Mouse (Mus musculus): ENCODE measurements around the gene Nr1d1. TPM values are rescaled to one million over a fixed set of nuclear protein-coding genes. Genes with fewer than 3 reads are reported as not detected.
A peak's percentile ranks its signal among the peaks of the same experiment; 100 is the strongest.

Gene Nr1d1
- polyA plus RNA-seq, 1 experiment from 2014 or later = 1.9 TPM

- 36% methylated on average over 5 of the region's 5 CpGs for WGBS
- ATAC-seq (ENCODE audit: low read depth) = no peak
These were observed 14.7 kb upstream of the Nr1d1 start for GRCm38 (mm10) chr11:98789824-98790223.

DNA sequence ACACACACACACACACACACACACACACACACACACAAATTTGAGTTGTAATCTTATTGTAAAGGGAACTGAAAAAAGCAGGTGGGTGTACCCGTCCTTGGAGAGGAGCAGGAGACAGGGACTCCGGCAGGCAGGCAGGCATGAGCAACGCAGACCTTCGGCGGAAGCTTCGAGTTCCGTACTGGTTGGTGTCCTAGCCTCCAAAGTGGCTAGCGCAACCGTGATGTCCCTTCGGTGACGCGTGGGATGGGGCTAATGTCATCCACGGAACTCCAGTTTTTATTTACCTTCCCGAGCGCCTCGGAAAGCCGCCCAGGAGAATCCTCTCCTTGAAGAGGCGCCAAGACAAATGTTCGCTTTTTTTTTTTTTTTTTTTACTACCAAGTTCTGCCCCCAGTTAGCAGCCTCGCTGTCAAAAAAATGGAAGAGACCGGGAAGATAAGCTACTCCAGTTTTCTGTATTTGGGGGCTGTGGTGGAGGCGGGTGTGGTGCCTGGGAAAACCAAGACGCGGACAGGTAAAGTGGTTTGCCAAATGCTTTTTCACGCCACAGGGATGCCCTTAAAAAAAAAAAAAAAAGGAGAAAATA, 14.2 kb upstream of the Nr1d1 start:
- ATAC-seq (ENCODE audit: low read depth) = no peak
- peaks cover 39% of the 10 kb centered on the region for H3K4me1 ChIP-seq (ENCODE audit: control insufficient read depth, insufficient read depth, low read length)

More at GRCm38 (mm10) chr11:98789824-98790223, 14.7 kb upstream of the Nr1d1 start:
- H3K4me3 ChIP-seq (ENCODE audit: low read depth, low read length) = peak overlapping the region; percentile 50
- H3K36me3 ChIP-seq (ENCODE audit: control insufficient read depth, insufficient read depth, low read length) = no peaks in the 10 kb centered on the region
- H3K9me3 ChIP-seq (ENCODE audit: control insufficient read depth, low read length) = no peaks in the 10 kb centered on the region
- peaks cover 35% of the 10 kb centered on the region for H3K4me1 ChIP-seq (ENCODE audit: control insufficient read depth, insufficient read depth, low read length)
- no peak for DNase-seq (ENCODE audit: low spot score)
- no peaks in the 10 kb centered on the region for H3K27me3 ChIP-seq (replicated peaks; ENCODE audit: control insufficient read depth, insufficient read depth, low read length)
- peak overlapping the region; percentile 88 for H3K4me2 ChIP-seq (ENCODE audit: low read depth, low read length)
- peak overlapping the region; percentile 73; the same call in 1 of the 2 replicates for H3K9ac ChIP-seq (ENCODE audit: low read depth, low read length)
- H3K27ac ChIP-seq (replicated peaks; ENCODE audit: low read depth, low read length) = no peak overlapping the region

GRCm38 (mm10) chr11:98788550-98789218, 13.6 kb upstream of the Nr1d1 start:
- Histone ChIP-seq H3K27me3 (replicated peaks; ENCODE audit: control insufficient read depth, insufficient read depth, low read length) (no peaks in the 10 kb centered on the region), H3K9me3 (ENCODE audit: control insufficient read depth, low read length) (no peaks in the 10 kb centered on the region), H3K27ac (replicated peaks; ENCODE audit: low read depth, low read length) (peak overlapping the region; percentile 84), H3K4me2 (ENCODE audit: low read depth, low read length) (peak overlapping the region; percentile 88), H3K4me1 (ENCODE audit: control insufficient read depth, insufficient read depth, low read length) (peaks cover 36% of the 10 kb centered on the region), H3K9ac (ENCODE audit: low read depth, low read length) (peak overlapping the region; percentile 73), H3K36me3 (ENCODE audit: control insufficient read depth, insufficient read depth, low read length) (no peaks in the 10 kb centered on the region), H3K4me3 (ENCODE audit: low read depth, low read length) (peak overlapping the region; percentile 50)
- 11% methylated on average over 18 of the region's 18 CpGs for WGBS
- ATAC-seq (ENCODE audit: low read depth) (peak; percentile 91), DNase-seq (ENCODE audit: low spot score) (peak; percentile 97)

More for the DNA sequence above, 14.2 kb upstream of the Nr1d1 start:
- H3K4me2 ChIP-seq (ENCODE audit: low read depth, low read length) = peak overlapping the region; percentile 88
- H3K36me3 ChIP-seq (ENCODE audit: control insufficient read depth, insufficient read depth, low read length) = no peaks in the 10 kb centered on the region
- WGBS = 1% methylated on average over 24 of the region's 25 CpGs
- H3K27ac ChIP-seq (replicated peaks; ENCODE audit: low read depth, low read length) = peak overlapping the region; percentile 78
- no peaks in the 10 kb centered on the region for H3K9me3 ChIP-seq (ENCODE audit: control insufficient read depth, low read length)
- no peaks in the 10 kb centered on the region for H3K27me3 ChIP-seq (replicated peaks; ENCODE audit: control insufficient read depth, insufficient read depth, low read length)
- peak overlapping the region; percentile 50 for H3K4me3 ChIP-seq (ENCODE audit: low read depth, low read length)
- no peak for DNase-seq (ENCODE audit: low spot score)
- H3K9ac ChIP-seq (ENCODE audit: low read depth, low read length) = peak overlapping the region; percentile 73

GRCm38 (mm10) chr11:98788139-98788538, 13.0 kb upstream of the Nr1d1 start:
- Histone ChIP-seq H3K36me3 (ENCODE audit: control insufficient read depth, insufficient read depth, low read length) (no peaks in the 10 kb centered on the region), H3K9me3 (ENCODE audit: control insufficient read depth, low read length) (no peaks in the 10 kb centered on the region), H3K27ac (replicated peaks; ENCODE audit: low read depth, low read length) (peak overlapping the region; percentile 84), H3K27me3 (replicated peaks; ENCODE audit: control insufficient read depth, insufficient read depth, low read length) (no peaks in the 10 kb centered on the region), H3K4me1 (ENCODE audit: control insufficient read depth, insufficient read depth, low read length) (peaks cover 38% of the 10 kb centered on the region), H3K4me2 (ENCODE audit: low read depth, low read length) (peak overlapping the region; percentile 88; the same call in 1 of the 2 replicates), H3K9ac (ENCODE audit: low read depth, low read length) (no peak overlapping the region), H3K4me3 (ENCODE audit: low read depth, low read length) (no peak overlapping the region)
- ATAC-seq (ENCODE audit: low read depth) = no peak
- DNase-seq (ENCODE audit: low spot score) = no peak
- 85% methylated on average over 5 of the region's 5 CpGs for WGBS

- H3K9me3 ChIP-seq (ENCODE audit: control insufficient read depth, low read length) = no peaks in the 10 kb centered on the region
- no peak overlapping the region for H3K9ac ChIP-seq (ENCODE audit: low read depth, low read length)
- no peak overlapping the region for H3K27ac ChIP-seq (replicated peaks; ENCODE audit: low read depth, low read length)
- WGBS = 93% methylated on average over 1 of the region's 1 CpGs
- H3K4me1 ChIP-seq (ENCODE audit: control insufficient read depth, insufficient read depth, low read length) = peaks cover 43% of the 10 kb centered on the region
- H3K4me3 ChIP-seq (ENCODE audit: low read depth, low read length) = no peak overlapping the region
- no peak overlapping the region for H3K4me2 ChIP-seq (ENCODE audit: low read depth, low read length)
- no peaks in the 10 kb centered on the region for H3K27me3 ChIP-seq (replicated peaks; ENCODE audit: control insufficient read depth, insufficient read depth, low read length)
- H3K36me3 ChIP-seq (ENCODE audit: control insufficient read depth, insufficient read depth, low read length) = no peaks in the 10 kb centered on the region
- no peak for ATAC-seq (ENCODE audit: low read depth)
- DNase-seq (ENCODE audit: low spot score) = no peak
These were observed 12.6 kb upstream of the Nr1d1 start for GRCm38 (mm10) chr11:98787691-98788090.

DNA sequence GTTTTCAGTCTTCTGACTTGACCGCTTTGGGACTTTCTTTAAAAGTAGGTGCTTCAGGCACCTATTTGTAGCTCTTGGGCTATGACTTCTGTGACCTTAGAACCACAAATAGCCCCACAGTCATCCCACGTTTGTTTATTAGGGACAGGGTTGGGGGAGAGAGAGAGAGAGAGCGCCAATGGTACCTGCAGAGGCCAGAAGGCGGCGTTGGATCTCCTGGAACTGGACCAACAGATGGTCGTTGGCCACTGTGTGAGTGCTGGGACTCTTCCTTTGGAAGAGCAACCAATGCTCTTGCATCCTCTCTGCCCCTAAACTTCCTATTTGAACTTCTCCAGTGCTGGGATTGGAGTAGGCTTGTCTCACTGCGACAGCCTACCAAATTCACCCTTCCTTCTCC, 12.1 kb upstream of the Nr1d1 start:
- no peak for DNase-seq (ENCODE audit: low spot score)

GRCm38 (mm10) chr11:98786359-98787214, 11.5 kb upstream of the Nr1d1 start:
- Histone ChIP-seq H3K36me3 (ENCODE audit: control insufficient read depth, insufficient read depth, low read length) (no peaks in the 10 kb centered on the region), H3K4me2 (ENCODE audit: low read depth, low read length) (peak overlapping the region; percentile 39), H3K4me1 (ENCODE audit: control insufficient read depth, insufficient read depth, low read length) (peaks cover 54% of the 10 kb centered on the region), H3K9me3 (ENCODE audit: control insufficient read depth, low read length) (no peaks in the 10 kb centered on the region), H3K4me3 (ENCODE audit: low read depth, low read length) (no peak overlapping the region), H3K27me3 (replicated peaks; ENCODE audit: control insufficient read depth, insufficient read depth, low read length) (no peaks in the 10 kb centered on the region), H3K9ac (ENCODE audit: low read depth, low read length) (0 out of 2 replicates have a peak overlapping the region, but pooled peaks have one; percentile 30), H3K27ac (replicated peaks; ENCODE audit: low read depth, low read length) (peak overlapping the region; percentile 88)
- peak; percentile 94 for DNase-seq (ENCODE audit: low spot score)
- 2% methylated on average over 13 of the region's 15 CpGs for WGBS
- ATAC-seq (ENCODE audit: low read depth) = peak; percentile 67

More for the DNA sequence above, 12.1 kb upstream of the Nr1d1 start:
- no peak overlapping the region for H3K4me2 ChIP-seq (ENCODE audit: low read depth, low read length)
- ATAC-seq (ENCODE audit: low read depth) = no peak
- WGBS = 31% methylated on average over 7 of the region's 7 CpGs
- H3K4me1 ChIP-seq (ENCODE audit: control insufficient read depth, insufficient read depth, low read length) = peaks cover 48% of the 10 kb centered on the region
- H3K9ac ChIP-seq (ENCODE audit: low read depth, low read length) = no peak overlapping the region
- H3K4me3 ChIP-seq (ENCODE audit: low read depth, low read length) = no peak overlapping the region
- no peaks in the 10 kb centered on the region for H3K36me3 ChIP-seq (ENCODE audit: control insufficient read depth, insufficient read depth, low read length)
- H3K27me3 ChIP-seq (replicated peaks; ENCODE audit: control insufficient read depth, insufficient read depth, low read length) = no peaks in the 10 kb centered on the region
- H3K9me3 ChIP-seq (ENCODE audit: control insufficient read depth, low read length) = no peaks in the 10 kb centered on the region
- H3K27ac ChIP-seq (replicated peaks; ENCODE audit: low read depth, low read length) = no peak overlapping the region

DNA sequence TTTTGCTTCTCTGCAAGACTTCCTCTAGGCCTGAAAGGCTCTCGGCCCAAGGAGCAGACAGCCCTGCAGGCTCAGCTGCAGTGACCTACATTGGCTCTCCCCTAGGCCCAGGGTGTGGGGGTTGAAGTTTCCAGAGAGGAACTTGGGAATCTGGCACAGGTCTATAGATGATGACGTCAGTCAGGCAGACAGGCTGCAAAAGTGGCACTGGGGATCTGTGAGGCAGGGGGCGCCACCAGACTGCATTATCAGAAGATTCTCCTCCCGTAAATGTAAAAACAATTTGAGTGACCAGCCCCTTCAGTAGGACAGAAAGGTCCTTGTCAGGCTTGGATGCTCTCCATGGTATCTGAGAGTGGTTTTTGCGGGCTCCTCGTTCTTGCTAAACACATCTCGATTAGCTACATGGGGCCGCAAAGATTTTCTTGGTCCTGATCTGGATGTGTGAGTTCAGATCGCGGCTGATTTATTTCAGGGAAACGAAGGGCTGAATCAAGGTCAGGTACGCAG, 10.7 kb upstream of the Nr1d1 start:
- Histone ChIP-seq H3K27ac (replicated peaks; ENCODE audit: low read depth, low read length) (peak overlapping the region; percentile 88), H3K4me1 (ENCODE audit: control insufficient read depth, insufficient read depth, low read length) (peaks cover 56% of the 10 kb centered on the region), H3K36me3 (ENCODE audit: control insufficient read depth, insufficient read depth, low read length) (no peaks in the 10 kb centered on the region), H3K9ac (ENCODE audit: low read depth, low read length) (0 out of 2 replicates have a peak overlapping the region, but pooled peaks have one; percentile 30), H3K27me3 (replicated peaks; ENCODE audit: control insufficient read depth, insufficient read depth, low read length) (no peaks in the 10 kb centered on the region), H3K9me3 (ENCODE audit: control insufficient read depth, low read length) (no peaks in the 10 kb centered on the region), H3K4me2 (ENCODE audit: low read depth, low read length) (peak overlapping the region; percentile 39), H3K4me3 (ENCODE audit: low read depth, low read length) (no peak overlapping the region)
- WGBS = 11% methylated on average over 12 of the region's 12 CpGs
- no peak for ATAC-seq (ENCODE audit: low read depth)
- DNase-seq (ENCODE audit: low spot score) = peak; percentile 89
